Mouse (Mus musculus): ENCODE data around the gene Ppp1r9a.

GRCm38 (mm10) chr6:4956651-4957050 is 53.9 kb downstream of the Ppp1r9a start:
- TF ChIP-seq E2F4 (IDR thresholded peaks at IDR 0.05; ENCODE audit: borderline replicate concordance, low read depth, low read length) (no peak), USF1 (IDR thresholded peaks at IDR 0.05; ENCODE audit: low read depth, low read length) (no peak), MEF2A (IDR thresholded peaks at IDR 0.05; ENCODE audit: extremely low read depth, insufficient replicate concordance, low read depth, low read length, poor library complexity, severe bottlenecking) (no peak), POLR2A (IDR thresholded peaks at IDR 0.05; ENCODE audit: control insufficient read depth in 1 of 2, insufficient read depth in 1 of 2, low read depth in 1 of 2, low read length in 2 of 2, poor library complexity in 1 of 2) (no peak), CTCF (IDR thresholded peaks at IDR 0.05 in 2 of 3, conservative IDR thresholded peaks at IDR 0.05 in 1 of 3; ENCODE audit: control insufficient read depth in 1 of 3, insufficient read depth in 1 of 3, low read depth in 2 of 3, low read length in 3 of 3, poor library complexity in 1 of 3, severe bottlenecking in 1 of 3) (no peak), POLR2AphosphoS5 (IDR thresholded peaks at IDR 0.05; ENCODE audit: borderline replicate concordance, low read depth, low read length) (no peak), MAZ (IDR thresholded peaks at IDR 0.05; ENCODE audit: low read depth, low read length) (no peak), UBTF (IDR thresholded peaks at IDR 0.05; ENCODE audit: borderline replicate concordance, insufficient read depth, low read depth, low read length) (no peak), KAT2A (conservative IDR thresholded peaks at IDR 0.05; ENCODE audit: low read depth, low read length) (no peak), MAFK (IDR thresholded peaks at IDR 0.05; ENCODE audit: borderline replicate concordance, low read depth, low read length) (no peak), EP300 (IDR thresholded peaks at IDR 0.05; ENCODE audit: low read depth in 1 of 2, low read length in 2 of 2) (no peak)
